Mouse (Mus musculus): ENCODE results near the gene Olfr544. TPM values are rescaled to one million over a fixed set of nuclear protein-coding genes. Genes with fewer than 3 reads are reported as not detected.
A peak's percentile ranks its signal among the peaks of the same experiment; 100 is the strongest.

Gene Olfr544
- polyA plus RNA-seq, 2 experiments: 0.18 TPM; not detected in 1

GRCm38 (mm10) chr7:102483665-102484064 lies 4.4 kb downstream of the Olfr544 start:
- 92% methylated on average over 2 of the region's 2 CpGs for WGBS
- Histone ChIP-seq H3K9ac (ENCODE audit: low read depth, low read length, severe bottlenecking) (no peak overlapping the region), H3K27me3 (ENCODE audit: control insufficient read depth, insufficient read depth, low read length) (no peaks in the 10 kb centered on the region), H3K36me3 (ENCODE audit: control insufficient read depth, insufficient read depth, low read length) (no peaks in the 10 kb centered on the region), H3K27ac (replicated peaks; ENCODE audit: low read depth, low read length) (no peak overlapping the region), H3K4me1 (ENCODE audit: control insufficient read depth, insufficient read depth, low read length) (no peaks in the 10 kb centered on the region), H3K4me2 (replicated peaks; ENCODE audit: low read depth, low read length, severe bottlenecking) (no peak overlapping the region), H3K4me3 (replicated peaks; ENCODE audit: low read length) (no peak overlapping the region), H3K9me3 (ENCODE audit: control insufficient read depth, low read length) (no peaks in the 10 kb centered on the region)
- DNase-seq (ENCODE audit: low spot score) (no peak), ATAC-seq (ENCODE audit: low FRiP score, low read depth) (no peak)
- TF ChIP-seq POLR2A (IDR thresholded peaks at IDR 0.05; ENCODE audit: borderline replicate concordance, extremely low read depth, insufficient read depth, insufficient read length): no peak

GRCm38 (mm10) chr7:102481579-102481978 lies 6.5 kb downstream of the Olfr544 start, which contains the start of gene Olfr543:
TSS of gene Olfr543 (minus strand) at chr7:102481679.
- Histone ChIP-seq H3K27me3 (ENCODE audit: control insufficient read depth, insufficient read depth, low read length) (no peaks in the 10 kb centered on the region), H3K4me2 (replicated peaks; ENCODE audit: low read depth, low read length, severe bottlenecking) (no peak within 1 kb of the TSS), H3K4me3 (replicated peaks; ENCODE audit: low read length) (no peak within 1 kb of the TSS), H3K9me3 (ENCODE audit: control insufficient read depth, low read length) (no peaks in the 10 kb centered on the region), H3K36me3 (ENCODE audit: control insufficient read depth, insufficient read depth, low read length) (no peaks in the 10 kb centered on the region), H3K4me1 (ENCODE audit: control insufficient read depth, insufficient read depth, low read length) (no peaks in the 10 kb centered on the region), H3K9ac (ENCODE audit: low read depth, low read length, severe bottlenecking) (no peak within 1 kb of the TSS), H3K27ac (replicated peaks; ENCODE audit: low read depth, low read length) (no peak within 1 kb of the TSS)
- no peak for TF ChIP-seq POLR2A (IDR thresholded peaks at IDR 0.05; ENCODE audit: borderline replicate concordance, extremely low read depth, insufficient read depth, insufficient read length)
- WGBS: 94% methylated on average over 4 of the region's 4 CpGs
- ATAC-seq (ENCODE audit: low FRiP score, low read depth) (no peak), DNase-seq (ENCODE audit: low spot score) (no peak)

- no peaks in the 10 kb centered on the region for H3K27me3 ChIP-seq (ENCODE audit: control insufficient read depth, insufficient read depth, low read length)
- DNase-seq (ENCODE audit: low spot score) (no peak), ATAC-seq (ENCODE audit: low FRiP score, low read depth) (no peak)
- H3K36me3 ChIP-seq (ENCODE audit: control insufficient read depth, insufficient read depth, low read length): no peaks in the 10 kb centered on the region
- no peak overlapping the region for H3K4me3 ChIP-seq (replicated peaks; ENCODE audit: low read length)
- no peak overlapping the region for H3K4me2 ChIP-seq (replicated peaks; ENCODE audit: low read depth, low read length, severe bottlenecking)
- no peak overlapping the region for H3K27ac ChIP-seq (replicated peaks; ENCODE audit: low read depth, low read length)
- no peak overlapping the region for H3K9ac ChIP-seq (ENCODE audit: low read depth, low read length, severe bottlenecking)
- no peaks in the 10 kb centered on the region for H3K4me1 ChIP-seq (ENCODE audit: control insufficient read depth, insufficient read depth, low read length)
- no peak for TF ChIP-seq POLR2A (IDR thresholded peaks at IDR 0.05; ENCODE audit: borderline replicate concordance, extremely low read depth, insufficient read depth, insufficient read length)
- no peaks in the 10 kb centered on the region for H3K9me3 ChIP-seq (ENCODE audit: control insufficient read depth, low read length)
- WGBS: 86% methylated on average over 4 of the region's 4 CpGs
Measured at GRCm38 (mm10) chr7:102480821-102481220, 7.3 kb downstream of the Olfr544 start.

GRCm38 (mm10) chr7:102479368-102480078 lies 8.6 kb downstream of the Olfr544 start:
- no peak overlapping the region for H3K27ac ChIP-seq (replicated peaks; ENCODE audit: low read depth, low read length)
- ATAC-seq (ENCODE audit: low FRiP score, low read depth): no peak
- H3K36me3 ChIP-seq (ENCODE audit: control insufficient read depth, insufficient read depth, low read length): no peaks in the 10 kb centered on the region
- H3K9ac ChIP-seq (ENCODE audit: low read depth, low read length, severe bottlenecking): no peak overlapping the region
- TF ChIP-seq POLR2A (IDR thresholded peaks at IDR 0.05; ENCODE audit: borderline replicate concordance, extremely low read depth, insufficient read depth, insufficient read length): no peak
- peak; percentile 38 for DNase-seq (ENCODE audit: low spot score)
- H3K9me3 ChIP-seq (ENCODE audit: control insufficient read depth, low read length): no peaks in the 10 kb centered on the region
- WGBS: 67% methylated on average over 5 of the region's 5 CpGs
- no peaks in the 10 kb centered on the region for H3K27me3 ChIP-seq (ENCODE audit: control insufficient read depth, insufficient read depth, low read length)
- no peak overlapping the region for H3K4me3 ChIP-seq (replicated peaks; ENCODE audit: low read length)
- no peak overlapping the region for H3K4me2 ChIP-seq (replicated peaks; ENCODE audit: low read depth, low read length, severe bottlenecking)
- no peaks in the 10 kb centered on the region for H3K4me1 ChIP-seq (ENCODE audit: control insufficient read depth, insufficient read depth, low read length)

GRCm38 (mm10) chr7:102478926-102479325 lies 9.2 kb downstream of the Olfr544 start:
- H3K4me3 ChIP-seq (replicated peaks; ENCODE audit: low read length): no peak overlapping the region
- no peak overlapping the region for H3K9ac ChIP-seq (ENCODE audit: low read depth, low read length, severe bottlenecking)
- no peak overlapping the region for H3K27ac ChIP-seq (replicated peaks; ENCODE audit: low read depth, low read length)
- DNase-seq (ENCODE audit: low spot score) (no peak), ATAC-seq (ENCODE audit: low FRiP score, low read depth) (no peak)
- H3K4me1 ChIP-seq (ENCODE audit: control insufficient read depth, insufficient read depth, low read length): no peaks in the 10 kb centered on the region
- no peaks in the 10 kb centered on the region for H3K27me3 ChIP-seq (ENCODE audit: control insufficient read depth, insufficient read depth, low read length)
- 59% methylated on average over 3 of the region's 3 CpGs for WGBS
- no peaks in the 10 kb centered on the region for H3K36me3 ChIP-seq (ENCODE audit: control insufficient read depth, insufficient read depth, low read length)
- no peak overlapping the region for H3K4me2 ChIP-seq (replicated peaks; ENCODE audit: low read depth, low read length, severe bottlenecking)
- H3K9me3 ChIP-seq (ENCODE audit: control insufficient read depth, low read length): no peaks in the 10 kb centered on the region
- TF ChIP-seq POLR2A (IDR thresholded peaks at IDR 0.05; ENCODE audit: borderline replicate concordance, extremely low read depth, insufficient read depth, insufficient read length): no peak

Measured in limb, embryonic 14.5 days (tissue).